Comparison of ENCODE assay signal across 9 mouse cellular contexts in the genomic region with DNA sequence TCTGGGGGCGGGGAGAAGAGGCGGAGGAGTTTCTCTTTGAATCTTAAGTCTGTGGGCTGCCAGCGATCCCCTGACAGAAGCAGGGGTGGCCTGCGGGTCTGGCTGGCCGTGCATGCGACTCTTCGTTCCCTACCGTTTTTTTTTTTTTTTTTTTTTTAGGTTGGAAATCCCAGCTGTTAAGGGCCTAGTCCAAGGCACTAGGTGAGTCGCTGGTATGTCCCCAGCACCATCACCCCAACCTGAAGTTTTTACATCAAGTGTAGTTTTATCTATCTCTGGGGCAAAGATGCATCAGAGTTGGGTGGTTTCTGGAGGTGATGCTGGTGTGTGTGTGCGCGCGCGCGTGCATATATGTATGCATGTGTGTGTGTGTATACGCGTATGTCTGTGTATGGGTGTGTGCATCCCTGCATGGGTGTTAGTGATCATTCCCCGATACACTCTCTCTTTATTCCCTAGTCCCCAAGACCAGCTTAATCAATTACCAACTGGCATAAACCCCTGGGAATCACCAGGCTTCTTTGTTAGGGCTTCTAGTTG. TPM values are rescaled to one million over a fixed set of nuclear protein-coding genes. Genes with fewer than 3 reads are reported as not detected.
DNase-seq lines count a peak whose midpoint lies in the region; ATAC-seq and TF ChIP-seq lines count a peak whose summit lies in the region.
"Had no signal": no experiment of that assay in that cellular context is flagged by ENCODE, and none has a peak within 500 bp of the region (broad histone marks: within the 10 kb centered on the region; RNA-seq: fewer than 3 reads in every experiment).

No protein-coding gene starts in this region.

- peaks cover 62% of the 10 kb centered on the region for H3K4me1 ChIP-seq in heart, embryonic 12.5 days (replicated peaks)
- no peaks in the 10 kb centered on the region for H3K4me1 ChIP-seq in ES-Bruce4 (ENCODE audit: control insufficient read depth, insufficient read depth, low read length)

- no peaks in the 10 kb centered on the region for H3K36me3 ChIP-seq in heart, embryonic 12.5 days
- no peaks in the 10 kb centered on the region for H3K36me3 ChIP-seq in ES-Bruce4 (ENCODE audit: control insufficient read depth, insufficient read depth, low read length, poor library complexity, severe bottlenecking)

- peak overlapping the region; percentile 85; the same call in 1 of the 2 replicates for H3K9ac ChIP-seq in heart, embryonic 12.5 days
- peak overlapping the region; percentile 81 for H3K9ac ChIP-seq in ES-Bruce4 (ENCODE audit: low read depth, poor library complexity, severe bottlenecking)

- H3K27me3 ChIP-seq in heart, embryonic 12.5 days (replicated peaks) = peaks cover 60% of the 10 kb centered on the region
- H3K27me3 ChIP-seq in ES-Bruce4 (ENCODE audit: control insufficient read depth, insufficient read depth, low read length, poor library complexity, severe bottlenecking) = peaks cover 5% of the 10 kb centered on the region; the same call in 1 of the 2 replicates

- peak overlapping the region; percentile 98 for H3K4me2 ChIP-seq in heart, embryonic 12.5 days

- TF ChIP-seq POLR2A in ES-Bruce4 (IDR thresholded peaks at IDR 0.05; ENCODE audit: insufficient read depth, low read length) = no peak

- no peak for TF ChIP-seq EP300 in ES-Bruce4 (IDR thresholded peaks at IDR 0.05; ENCODE audit: insufficient read depth, low read depth, low read length)

- no peak for ATAC-seq in heart, embryonic 12.5 days (ENCODE audit: insufficient number of reproducible peaks, low FRiP score)

- no peak overlapping the region for H3K27ac ChIP-seq in heart, embryonic 12.5 days (ENCODE audit: poor library complexity, severe bottlenecking)
- no peak overlapping the region for H3K27ac ChIP-seq in ES-Bruce4 (ENCODE audit: insufficient read depth, low read length)

- no peak for DNase-seq in heart, postnatal 4 days
- DNase-seq in heart, postnatal 10 days = peak; percentile 15 to 25
- peak; percentile 39 for DNase-seq in lung, postnatal 36 days
- no peak for DNase-seq in adrenal gland, adult 2 months
- DNase-seq in left cerebral cortex, adult 8-10 months (ENCODE audit: low spot score in 2 of 2) = no peak
- DNase-seq in adrenal gland, postnatal 25 days = no peak
- DNase-seq: layer of hippocampus, adult 9-11 months had no signal

- TF ChIP-seq CTCF in ES-Bruce4 (IDR thresholded peaks at IDR 0.05; ENCODE audit: low read depth, low read length) = no peak

- WGBS in heart, embryonic 12.5 days = 8% methylated on average over 17 of the region's 17 CpGs

- H3K4me3 ChIP-seq in heart, embryonic 12.5 days = peak overlapping the region; percentile 59
- H3K4me3 ChIP-seq in ES-Bruce4 (ENCODE audit: low read depth, low read length) = peak overlapping the region; percentile 66

- intact Hi-C loops in heart, postnatal 10 days (cut with DNase I) = no loop called here

- no peaks in the 10 kb centered on the region for H3K9me3 ChIP-seq in heart, embryonic 12.5 days (replicated peaks)
- H3K9me3 ChIP-seq in ES-Bruce4 (replicated peaks; ENCODE audit: control insufficient read depth, insufficient read depth, low read length, poor library complexity, severe bottlenecking) = no peaks in the 10 kb centered on the region

RNA-seq across cellular contexts. Expression of gene Kazald1, which starts 1.1 kb away (rescaled TPM):
- polyA plus RNA-seq in heart, embryonic 12.5 days (2016; fragmentation: Nextera tagmentation; extraction: Ambion mirVana) = 2.9 and 3.0 TPM in 2 replicates
- total RNA-seq in heart, postnatal 4 days (2021) = 1 to 10 TPM; 5.1 to 6.2 TPM
- 0.67 and 0.85 TPM in 2 replicates for polyA plus RNA-seq in ES-Bruce4 (2011; ENCODE audit: insufficient read depth, insufficient read length, low read depth, missing spikeins)
- total RNA-seq in heart, postnatal 10 days (2021) = 1 to 10 TPM; 7.4 to 9.1 TPM
- total RNA-seq in adrenal gland, adult 2 months (2021) = 1 to 10 TPM; 2.2 to 6.0 TPM
- 9.8 and 11.1 TPM in 2 replicates for polyA plus RNA-seq in adrenal gland, adult 2 months (2012; rRNA removed)
- total RNA-seq in left cerebral cortex, adult 8-10 months (2022) = 1 to 10 TPM; 5.1 to 7.0 (median 5.7) TPM
- total RNA-seq in adrenal gland, postnatal 25 days (2021) = 3.9 and 5.6 TPM in 2 replicates

RNA-seq across cellular contexts. Expression of gene Sfxn3, which starts 28.8 kb away (rescaled TPM):
- 20.4 and 21.3 TPM in 2 replicates for polyA plus RNA-seq in heart, embryonic 12.5 days (2016; fragmentation: Nextera tagmentation; extraction: Ambion mirVana)
- 10 to 100 TPM; 26.3 to 27.2 TPM for total RNA-seq in heart, postnatal 4 days (2021)
- 13.4 and 15.6 TPM in 2 replicates for polyA plus RNA-seq in ES-Bruce4 (2011; ENCODE audit: insufficient read depth, insufficient read length, low read depth, missing spikeins)
- total RNA-seq in heart, postnatal 10 days (2021) = 10 to 100 TPM; 21.8 to 23.9 TPM
- 10 to 100 TPM; 51.2 to 89.3 TPM for total RNA-seq in adrenal gland, adult 2 months (2021)
- 45.9 and 65.5 TPM in 2 replicates for polyA plus RNA-seq in adrenal gland, adult 2 months (2012; rRNA removed)
- total RNA-seq in left cerebral cortex, adult 8-10 months (2022) = 100 to 1,000 TPM; 111 to 132 (median 121) TPM
- total RNA-seq in adrenal gland, postnatal 25 days (2021) = 49.3 and 65.0 TPM in 2 replicates

RNA-seq across cellular contexts. Expression of gene Pdzd7, which starts 30.6 kb away (rescaled TPM):
- 0.09 and 0.18 TPM in 2 replicates for polyA plus RNA-seq in heart, embryonic 12.5 days (2016; fragmentation: Nextera tagmentation; extraction: Ambion mirVana)
- not detected for total RNA-seq in heart, postnatal 4 days (2021)
- 0.97 and 1.3 TPM in 2 replicates for polyA plus RNA-seq in ES-Bruce4 (2011; ENCODE audit: insufficient read depth, insufficient read length, low read depth, missing spikeins)
- under 1 TPM in 1 of 2 experiments, not detected in 1; 0.22 TPM for total RNA-seq in heart, postnatal 10 days (2021)
- total RNA-seq in adrenal gland, adult 2 months (2021) = under 1 TPM in 1 of 2 experiments, not detected in 1; 0.09 TPM
- 0.62 and 0.65 TPM in 2 replicates for polyA plus RNA-seq in adrenal gland, adult 2 months (2012; rRNA removed)
- 1 to 10 TPM; 5.5 to 6.2 (median 5.7) TPM for total RNA-seq in left cerebral cortex, adult 8-10 months (2022)
- 0.52 TPM in 1 of 2 replicates, not detected in the other for total RNA-seq in adrenal gland, postnatal 25 days (2021)

Comparison
In these comparisons a context has a peak if more than half of its experiments do, and no peak if none do; other contexts are left out.
1. DNase-seq: peak in heart, postnatal 10 days (2 of 2) and lung, postnatal 36 days (single experiment); none in heart, postnatal 4 days (single experiment), adrenal gland, adult 2 months (single experiment), left cerebral cortex, adult 8-10 months (0 of 2) and adrenal gland, postnatal 25 days (single experiment).